ENCODE assay signal across 8 mouse cellular contexts in the genomic region with DNA sequence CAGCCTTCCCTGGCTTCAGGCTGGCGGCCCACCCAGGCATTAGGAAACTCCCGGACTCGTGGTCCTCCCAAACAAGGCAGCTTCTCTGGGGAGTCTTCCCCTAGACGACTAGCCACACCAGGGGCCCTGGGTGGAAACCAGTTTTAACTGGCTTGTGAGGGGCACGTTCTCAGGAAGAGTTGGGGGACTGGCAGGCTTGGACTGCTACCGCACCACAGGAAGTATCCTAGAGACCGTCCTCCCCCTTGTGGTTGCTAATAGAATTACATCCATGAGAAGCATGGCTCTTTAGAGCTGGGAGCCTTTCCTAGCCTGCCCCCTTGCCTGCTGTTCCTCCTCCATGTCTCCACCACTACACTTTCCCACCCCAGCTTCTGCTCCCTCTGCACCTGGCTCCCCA.
DNase-seq lines count a peak whose midpoint lies in the region; ATAC-seq and TF ChIP-seq lines count a peak whose summit lies in the region.

No protein-coding gene starts in this region.

- peak; percentile 26 for DNase-seq in urinary bladder, postnatal 25 days (ENCODE audit: low spot score)
- DNase-seq in urinary bladder, postnatal 4 days (ENCODE audit: low spot score in 2 of 2): no peak
- DNase-seq in cerebellum, postnatal 14 days: peak; percentile 75
- peak; percentile 26 to 86 for DNase-seq in frontal cortex, adult 2 months (ENCODE audit: extremely low spot score in 1 of 2, low spot score in 1 of 2)
- DNase-seq in left cerebral cortex, postnatal 25 days (ENCODE audit: low spot score in 2 of 2): peak; percentile 55 to 73
- peak; percentile 88 for DNase-seq in midbrain, embryonic 14.5 days
- peak; percentile 34 for DNase-seq in stomach, postnatal 0 days (ENCODE audit: low spot score)

- no peak overlapping the region for H3K27ac ChIP-seq in intestine, postnatal 0 days (ENCODE audit: low read depth, low read length)
- H3K27ac ChIP-seq in midbrain, embryonic 14.5 days (replicated peaks; ENCODE audit: low read depth, low read length): no peak overlapping the region
- no peak overlapping the region for H3K27ac ChIP-seq in stomach, postnatal 0 days (replicated peaks)

- H3K9me3 ChIP-seq in intestine, postnatal 0 days (ENCODE audit: control insufficient read depth): no peaks in the 10 kb centered on the region
- H3K9me3 ChIP-seq in midbrain, embryonic 14.5 days (ENCODE audit: control insufficient read depth, low read length): no peaks in the 10 kb centered on the region
- H3K9me3 ChIP-seq in stomach, postnatal 0 days (ENCODE audit: control insufficient read depth, low read length): no peaks in the 10 kb centered on the region

- no peaks in the 10 kb centered on the region for H3K4me1 ChIP-seq in intestine, postnatal 0 days (replicated peaks; ENCODE audit: control insufficient read depth, insufficient read depth, low read length)
- no peaks in the 10 kb centered on the region for H3K4me1 ChIP-seq in midbrain, embryonic 14.5 days (ENCODE audit: control insufficient read depth, insufficient read depth, low read length)
- no peaks in the 10 kb centered on the region for H3K4me1 ChIP-seq in stomach, postnatal 0 days (replicated peaks; ENCODE audit: control insufficient read depth, insufficient read depth)

- TF ChIP-seq CTCF in intestine, postnatal 0 days (IDR thresholded peaks at IDR 0.05; ENCODE audit: low read depth): peak; percentile 87
- peak; percentile 86 for TF ChIP-seq CTCF in stomach, postnatal 0 days (IDR thresholded peaks at IDR 0.05; ENCODE audit: low read depth)

- no peak overlapping the region for H3K4me2 ChIP-seq in intestine, postnatal 0 days (replicated peaks; ENCODE audit: low read depth)
- no peak overlapping the region for H3K4me2 ChIP-seq in midbrain, embryonic 14.5 days (ENCODE audit: low read length)
- H3K4me2 ChIP-seq in stomach, postnatal 0 days (replicated peaks; ENCODE audit: low read depth): no peak overlapping the region

- no peak overlapping the region for H3K4me3 ChIP-seq in intestine, postnatal 0 days (ENCODE audit: low read depth, low read length)
- H3K4me3 ChIP-seq in midbrain, embryonic 14.5 days (replicated peaks; ENCODE audit: low read depth, low read length): no peak overlapping the region
- H3K4me3 ChIP-seq in stomach, postnatal 0 days (ENCODE audit: low read depth, low read length): no peak overlapping the region

- H3K27me3 ChIP-seq in intestine, postnatal 0 days (replicated peaks; ENCODE audit: control insufficient read depth, insufficient read depth, low read length): no peaks in the 10 kb centered on the region
- H3K27me3 ChIP-seq in midbrain, embryonic 14.5 days (ENCODE audit: control insufficient read depth, insufficient read depth, low read length): no peaks in the 10 kb centered on the region
- H3K27me3 ChIP-seq in stomach, postnatal 0 days (ENCODE audit: control insufficient read depth, insufficient read depth, low read length): no peaks in the 10 kb centered on the region

- intact Hi-C loops in left cerebral cortex, postnatal 25 days (cut with DNase I): loop anchor here (1.0 kb wide), 1 partner anchor 430 kb away; no protein-coding TSS in a partner anchor

- ATAC-seq in intestine, postnatal 0 days: peak; percentile 31; the same call in 1 of the 2 replicates
- ATAC-seq in midbrain, embryonic 14.5 days (ENCODE audit: low FRiP score, low TSS enrichment): peak; percentile 64; the same call in 1 of the 2 replicates
- ATAC-seq in stomach, postnatal 0 days (ENCODE audit: low FRiP score, low TSS enrichment): peak; percentile 74

- no peaks in the 10 kb centered on the region for H3K36me3 ChIP-seq in intestine, postnatal 0 days (ENCODE audit: control insufficient read depth, insufficient read depth)
- no peaks in the 10 kb centered on the region for H3K36me3 ChIP-seq in midbrain, embryonic 14.5 days (ENCODE audit: control insufficient read depth, insufficient read depth, low read length)
- H3K36me3 ChIP-seq in stomach, postnatal 0 days (ENCODE audit: control insufficient read depth, insufficient read depth, low read length): no peaks in the 10 kb centered on the region

- 30% methylated on average over 7 of the region's 7 CpGs for WGBS in intestine, postnatal 0 days
- 25% methylated on average over 7 of the region's 7 CpGs for WGBS in midbrain, embryonic 14.5 days
- 29% methylated on average over 7 of the region's 7 CpGs for WGBS in stomach, postnatal 0 days

- no peak for TF ChIP-seq EP300 in stomach, postnatal 0 days (optimal IDR thresholded peaks at IDR 0.05)

- H3K9ac ChIP-seq in intestine, postnatal 0 days (ENCODE audit: low read depth, low read length): no peak overlapping the region
- no peak overlapping the region for H3K9ac ChIP-seq in midbrain, embryonic 14.5 days (replicated peaks; ENCODE audit: low read length)
- H3K9ac ChIP-seq in stomach, postnatal 0 days (ENCODE audit: low read length): no peak overlapping the region

Comparison
In these comparisons a context has a peak if more than half of its experiments do, and no peak if none do; other contexts are left out.
1. DNase-seq: peak in urinary bladder, postnatal 25 days (single experiment), cerebellum, postnatal 14 days (2 of 2), frontal cortex, adult 2 months (2 of 2), left cerebral cortex, postnatal 25 days (2 of 2), midbrain, embryonic 14.5 days (single experiment) and stomach, postnatal 0 days (single experiment); none in urinary bladder, postnatal 4 days (0 of 2).
2. Peak in every context shown above with its lines, with median percentiles within 50 percentile points of each other: ATAC-seq.